Mouse (Mus musculus) megakaryocyte, adult 5-6 weeks (primary cell): ENCODE results near the gene Tns4. TPM values are rescaled to one million over a fixed set of nuclear protein-coding genes. Genes with fewer than 3 reads are reported as not detected.

ENCODE experiments used
- ATAC-seq: 2 replicates; pipeline ENCODE4 v1.8.0; 2016; ENCODE audit warnings: mild to moderate bottlenecking, inconsistent platforms; ENCODE audit not compliant: poor library complexity, severe bottlenecking
- total RNA-seq, 2 experiments: library from RNA; stranded (forward) in 1 of 2; stranded (reverse) in 1 of 2; fragments of 153-499, 151-499 nt in 1 of 2; fragments of 221-1000, 200-1000 nt in 1 of 2; gene quantifications; 2 replicates each; pipeline versions ENCODE4 v1.2.3 to v1.2.4; 2015 to 2017

Gene Tns4
- total RNA-seq (2015) = 7.4 and 8.6 TPM in 2 replicates
- total RNA-seq (2017) = 4.1 and 4.6 TPM in 2 replicates

GRCm38 (mm10) chr11:99089077-99089601 is at the start of gene Tns4:
Tns4 (minus strand) TSS chr11:99089306.
- no peak for ATAC-seq

GRCm38 (mm10) chr11:99137385-99137784 is 48.3 kb upstream of the Tns4 start:
- no peak for ATAC-seq

- ATAC-seq = no peak
Observed at GRCm38 (mm10) chr11:99136961-99137360, 47.9 kb upstream of the Tns4 start.

- ATAC-seq = no peak
Observed at GRCm38 (mm10) chr11:99136361-99136760, 47.3 kb upstream of the Tns4 start.

GRCm38 (mm10) chr11:99135047-99135440 is 45.9 kb upstream of the Tns4 start:
- no peak for ATAC-seq

GRCm38 (mm10) chr11:99134266-99135046 is 45.4 kb upstream of the Tns4 start:
- no peak for ATAC-seq

GRCm38 (mm10) chr11:99133285-99133897 is 44.3 kb upstream of the Tns4 start:
- no peak for ATAC-seq

GRCm38 (mm10) chr11:99132091-99132730 is 43.1 kb upstream of the Tns4 start:
- peak; percentile 12; the same call in 1 of the 2 replicates for ATAC-seq

GRCm38 (mm10) chr11:99131463-99131840 is 42.3 kb upstream of the Tns4 start:
- ATAC-seq = no peak

GRCm38 (mm10) chr11:99130736-99131462 is 41.8 kb upstream of the Tns4 start:
- ATAC-seq = no peak

- no peak for ATAC-seq
Observed at GRCm38 (mm10) chr11:99129287-99129686, 40.2 kb upstream of the Tns4 start.

GRCm38 (mm10) chr11:99127785-99128682 is 38.9 kb upstream of the Tns4 start:
- no peak for ATAC-seq

GRCm38 (mm10) chr11:99126482-99127253 is 37.6 kb upstream of the Tns4 start:
- ATAC-seq = no peak

GRCm38 (mm10) chr11:99124635-99125029 is 35.5 kb upstream of the Tns4 start:
- no peak for ATAC-seq

- no peak for ATAC-seq
Observed at GRCm38 (mm10) chr11:99123977-99124634, 35.0 kb upstream of the Tns4 start.

GRCm38 (mm10) chr11:99122703-99123102 is 33.6 kb upstream of the Tns4 start:
- no peak for ATAC-seq

GRCm38 (mm10) chr11:99121218-99121631 is 32.1 kb upstream of the Tns4 start:
- ATAC-seq = no peak

- ATAC-seq = no peak
Observed at GRCm38 (mm10) chr11:99120524-99121217, 31.6 kb upstream of the Tns4 start.
